Mouse (Mus musculus) thymus, postnatal 0 days (tissue): ENCODE measurements around the gene Cct6b. TPM values are rescaled to one million over a fixed set of nuclear protein-coding genes. Genes with fewer than 3 reads are reported as not detected.
"Not testable (repeated sequence)": the region's sequence is repeated elsewhere in the genome, so short reads cannot be mapped to it uniquely, and the experiment has no call there.

Experiments used
- DNase-seq: peaks from one replicate; pipeline ENCODE4 v3.0.0-alpha.2; 2015; ENCODE audit warnings: low spot score
- polyA plus RNA-seq: library from polyadenylated mRNA; unstranded; fragments of >200 nt; fragmentation: Nextera tagmentation; extraction: Ambion mirVana; gene quantifications from 2 replicates; pipeline ENCODE4 v1.2.1, GENCODE M21; 2015

Gene Cct6b
- polyA plus RNA-seq, 1 experiment from 2014 or later, result 0.51 TPM

GRCm38 (mm10) chr11:82705082-82705481 is 59.0 kb downstream of the Cct6b start:
- DNase-seq, result no peak

GRCm38 (mm10) chr11:82699865-82700410 is 64.2 kb downstream of the Cct6b start:
- DNase-seq, result no peak

GRCm38 (mm10) chr11:82695930-82696329 is 68.2 kb downstream of the Cct6b start:
- no peak for DNase-seq

- DNase-seq, result not testable (repeated sequence)
These were observed 69.2 kb downstream of the Cct6b start for GRCm38 (mm10) chr11:82694947-82695346.

GRCm38 (mm10) chr11:82692668-82693067 is 71.5 kb downstream of the Cct6b start:
- DNase-seq, result no peak

GRCm38 (mm10) chr11:82690476-82690875 is 73.6 kb downstream of the Cct6b start:
- no peak for DNase-seq

GRCm38 (mm10) chr11:82687668-82688067 is 76.5 kb downstream of the Cct6b start:
- DNase-seq, result no peak

- no peak for DNase-seq
These were observed 79.4 kb downstream of the Cct6b start for GRCm38 (mm10) chr11:82684676-82685075.

GRCm38 (mm10) chr11:82683765-82684505 is 80.2 kb downstream of the Cct6b start:
- no peak for DNase-seq

- DNase-seq, result no peak
These were observed 85.6 kb downstream of the Cct6b start for GRCm38 (mm10) chr11:82678561-82678960.

Other genes with a start within 250 kb of the Cct6b start
- gene Zfp830, start within 50 bp of the Cct6b start, polyA plus RNA-seq, result 38.1 and 39.5 TPM in 2 replicates
- 19.8 and 21.5 TPM in 2 replicates for gene Lig3, start 16.8 kb upstream of the Cct6b start, polyA plus RNA-seq
- 15.8 TPM in 2 replicates for gene Rffl, start 106.9 kb upstream of the Cct6b start, polyA plus RNA-seq
- 19.2 and 22.4 TPM in 2 replicates for gene Rad51d, start 126.3 kb upstream of the Cct6b start, polyA plus RNA-seq
- gene Fndc8, start 127.8 kb upstream of the Cct6b start, polyA plus RNA-seq, result 0.26 and 0.39 TPM in 2 replicates
- gene Nle1, start 144.1 kb upstream of the Cct6b start, polyA plus RNA-seq, result 36.1 and 37.6 TPM in 2 replicates
- 1.0 and 1.7 TPM in 2 replicates for gene Unc45b, start 146.2 kb upstream of the Cct6b start, polyA plus RNA-seq
- 8.9 and 10.6 TPM in 2 replicates for gene Slfn5, start 187.0 kb upstream of the Cct6b start, polyA plus RNA-seq
- gene Slfn9, start 227.5 kb upstream of the Cct6b start, polyA plus RNA-seq, result 5.8 and 7.7 TPM in 2 replicates